Mouse (Mus musculus) G1E (cell line): ENCODE measurements at regions not wholly inside any gene's neighbourhood (a gene's known extent, or its start where the extent isn't known, plus 50 kb on each side); places are given as distances from the start of the nearest gene placed in this dataset.

ENCODE experiments used
- ATAC-seq: 2 replicates; pipeline ENCODE4 v1.8.0; 2016; ENCODE audit warnings: mild to moderate bottlenecking; ENCODE audit not compliant: insufficient number of reproducible peaks, poor library complexity, low FRiP score, severe bottlenecking; ENCODE audit errors: extremely low read depth
- DNase-seq: peaks from one replicate; pipeline ENCODE4 v3.0.0; 2012; ENCODE audit warnings: low spot score
- H3K27me3 ChIP-seq: 2 replicates; pipeline ENCODE4 v1.6.1; 2012; ENCODE audit warnings: mild to moderate bottlenecking, low read length, inconsistent platforms; ENCODE audit not compliant: insufficient read depth
- H3K36me3 ChIP-seq: replicated peaks from 2 replicates; pipeline ENCODE3; 2012; ENCODE audit warnings: mild to moderate bottlenecking, inconsistent platforms
- H3K4me1 ChIP-seq: 2 replicates; pipeline ENCODE4 v1.6.1; 2012; ENCODE audit warnings: low read depth, low read length, inconsistent platforms, mixed read lengths; ENCODE audit not compliant: insufficient read depth
- H3K4me3 ChIP-seq: 2 replicates; pipeline ENCODE4 v1.5.1; 2012; ENCODE audit warnings: low read depth, mild to moderate bottlenecking, inconsistent platforms, low read length, moderate library complexity, mixed read lengths
- H3K9me3 ChIP-seq: replicated peaks from 2 replicates; pipeline ENCODE4 v1.6.1; 2012; ENCODE audit warnings: inconsistent platforms
- CTCF ChIP-seq: IDR thresholded peaks from 2 replicates; pipeline ENCODE4 v1.5.1; 2012; ENCODE audit warnings: low read depth, low read length, inconsistent platforms, mixed read lengths
- GATA1 ChIP-seq: IDR thresholded peaks from 2 replicates; pipeline ENCODE4 v1.6.1; 2012; ENCODE audit warnings: borderline replicate concordance, low read length, inconsistent platforms, mixed read lengths
- GATA2 ChIP-seq: IDR thresholded peaks from 2 replicates; pipeline ENCODE4 v1.6.1; 2012; ENCODE audit warnings: low read depth, low read length, inconsistent platforms, borderline replicate concordance
- POLR2AphosphoS5 ChIP-seq: IDR thresholded peaks from 2 replicates; pipeline ENCODE4 v1.6.1; 2012; ENCODE audit warnings: low read depth, low read length, inconsistent platforms; ENCODE audit not compliant: insufficient replicate concordance
- TAL1 ChIP-seq: conservative IDR thresholded peaks from 2 replicates; pipeline ENCODE4 v1.6.1; 2012; ENCODE audit warnings: low read depth, low read length, inconsistent platforms, mixed read lengths

- Histone ChIP-seq H3K27me3 (peaks cover 27% of the 10 kb centered on the region), H3K9me3 (no peaks in the 10 kb centered on the region), H3K4me1 (peaks cover 2% of the 10 kb centered on the region; the same call in 1 of the 2 replicates), H3K36me3 (no peaks in the 10 kb centered on the region), H3K4me3 (no peak overlapping the region)
- no peak for DNase-seq
- ATAC-seq = no peak
- TF ChIP-seq GATA2 (no peak), TAL1 (no peak), GATA1 (no peak), POLR2AphosphoS5 (no peak), CTCF (no peak)
These were observed 53.0 kb downstream of the Gadd45g start for GRCm38 (mm10) chr13:51899319-51900042.

GRCm38 (mm10) chr13:51900043-51900440 is 53.6 kb downstream of the Gadd45g start:
- Histone ChIP-seq H3K36me3 (no peaks in the 10 kb centered on the region), H3K4me1 (peaks cover 2% of the 10 kb centered on the region; the same call in 1 of the 2 replicates), H3K9me3 (no peaks in the 10 kb centered on the region), H3K27me3 (peaks cover 32% of the 10 kb centered on the region), H3K4me3 (no peak overlapping the region)
- DNase-seq = no peak
- no peak for ATAC-seq
- TF ChIP-seq CTCF (no peak), GATA1 (no peak), TAL1 (no peak), POLR2AphosphoS5 (no peak), GATA2 (no peak)

GRCm38 (mm10) chr13:51902482-51903285 is 56.2 kb downstream of the Gadd45g start:
- peaks cover 2% of the 10 kb centered on the region; the same call in 1 of the 2 replicates for H3K4me1 ChIP-seq
- DNase-seq = no peak
- H3K36me3 ChIP-seq = no peaks in the 10 kb centered on the region
- ATAC-seq = no peak
- H3K27me3 ChIP-seq = peaks cover 52% of the 10 kb centered on the region
- H3K4me3 ChIP-seq = no peak overlapping the region
- H3K9me3 ChIP-seq = no peaks in the 10 kb centered on the region
- TF ChIP-seq GATA1 (no peak), CTCF (no peak), POLR2AphosphoS5 (no peak), TAL1 (no peak), GATA2 (no peak)

- H3K27me3 ChIP-seq = peaks cover 54% of the 10 kb centered on the region
- H3K4me1 ChIP-seq = peaks cover 1% of the 10 kb centered on the region; the same call in 1 of the 2 replicates
- H3K4me3 ChIP-seq = no peak overlapping the region
- TF ChIP-seq GATA2 (no peak), POLR2AphosphoS5 (no peak), GATA1 (no peak), TAL1 (no peak), CTCF (no peak)
- ATAC-seq (no peak), DNase-seq (no peak)
- H3K36me3 ChIP-seq = no peaks in the 10 kb centered on the region
- H3K9me3 ChIP-seq = no peaks in the 10 kb centered on the region
These were observed 57.0 kb downstream of the Gadd45g start for GRCm38 (mm10) chr13:51903324-51903939.

- H3K9me3 ChIP-seq = no peaks in the 10 kb centered on the region
- ATAC-seq (no peak), DNase-seq (no peak)
- peaks cover 52% of the 10 kb centered on the region for H3K27me3 ChIP-seq
- no peak overlapping the region for H3K4me3 ChIP-seq
- H3K4me1 ChIP-seq = no peaks in the 10 kb centered on the region
- H3K36me3 ChIP-seq = no peaks in the 10 kb centered on the region
- no peak for TF ChIP-seq CTCF
- TF ChIP-seq TAL1 = no peak
- no peak for TF ChIP-seq GATA2
- no peak for TF ChIP-seq POLR2AphosphoS5
- no peak for TF ChIP-seq GATA1
These were observed 58.8 kb downstream of the Gadd45g start for GRCm38 (mm10) chr13:51905270-51905669.

- H3K36me3 ChIP-seq = no peaks in the 10 kb centered on the region
- TF ChIP-seq TAL1 = no peak
- TF ChIP-seq GATA1 = no peak
- no peak for TF ChIP-seq CTCF
- no peak for TF ChIP-seq POLR2AphosphoS5
- no peak for TF ChIP-seq GATA2
- no peaks in the 10 kb centered on the region for H3K9me3 ChIP-seq
- ATAC-seq (no peak), DNase-seq (no peak)
- H3K4me3 ChIP-seq = no peak overlapping the region
- H3K27me3 ChIP-seq = peaks cover 47% of the 10 kb centered on the region
- H3K4me1 ChIP-seq = no peaks in the 10 kb centered on the region
These were observed 59.6 kb downstream of the Gadd45g start for GRCm38 (mm10) chr13:51906103-51906502.
